Mouse (Mus musculus): ENCODE results near the gene Gm14434. TPM values are rescaled to one million over a fixed set of nuclear protein-coding genes. Genes with fewer than 3 reads are reported as not detected.
"Not testable (repeated sequence)": the region's sequence is repeated elsewhere in the genome, so short reads cannot be mapped to it uniquely, and the experiment has no call there.

Gene Gm14434
- total RNA-seq (2014; fragmentation: Nextera tagmentation): 4.9 TPM in 1 of 2 replicates, not detected in the other
- 6.0 and 6.1 TPM in 2 replicates for total RNA-seq (2017)
- 0.08 and 0.12 TPM in 2 replicates for polyA plus RNA-seq (2012)

DNA sequence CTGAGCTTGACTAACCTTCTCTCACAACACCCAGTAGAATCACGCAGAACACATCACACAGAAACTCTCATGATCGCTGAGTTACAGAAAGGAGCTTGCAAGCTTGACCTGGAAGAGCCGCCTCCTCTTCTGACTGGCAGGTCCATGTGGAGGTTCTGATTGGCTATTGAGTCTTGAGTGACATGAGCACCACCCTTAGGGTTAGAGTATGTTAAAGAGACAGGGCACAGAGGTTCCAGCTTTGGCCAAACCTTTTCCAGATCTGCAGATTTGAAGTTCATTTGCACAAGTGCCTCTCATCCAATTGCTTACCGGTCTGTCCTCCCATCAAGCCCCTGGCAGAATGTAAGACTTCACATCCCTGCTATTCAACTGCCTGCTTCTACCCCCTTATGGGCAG is at the start of gene Gm14434:
TSS of gene Gm14434 (minus strand) at position 101 of the 400 bp plus-strand sequence.
- H3K4me3 ChIP-seq (ENCODE audit: low read depth, low read length); ATAC-seq (ENCODE audit: extremely low read depth, insufficient number of reproducible peaks, low FRiP score, poor library complexity, severe bottlenecking); H3K36me3 ChIP-seq (replicated peaks); DNase-seq (ENCODE audit: low spot score); H3K27me3 ChIP-seq (ENCODE audit: insufficient read depth, low read length); H3K9me3 ChIP-seq (replicated peaks); H3K4me1 ChIP-seq (ENCODE audit: insufficient read depth, low read depth, low read length): not testable (repeated sequence)

DNA sequence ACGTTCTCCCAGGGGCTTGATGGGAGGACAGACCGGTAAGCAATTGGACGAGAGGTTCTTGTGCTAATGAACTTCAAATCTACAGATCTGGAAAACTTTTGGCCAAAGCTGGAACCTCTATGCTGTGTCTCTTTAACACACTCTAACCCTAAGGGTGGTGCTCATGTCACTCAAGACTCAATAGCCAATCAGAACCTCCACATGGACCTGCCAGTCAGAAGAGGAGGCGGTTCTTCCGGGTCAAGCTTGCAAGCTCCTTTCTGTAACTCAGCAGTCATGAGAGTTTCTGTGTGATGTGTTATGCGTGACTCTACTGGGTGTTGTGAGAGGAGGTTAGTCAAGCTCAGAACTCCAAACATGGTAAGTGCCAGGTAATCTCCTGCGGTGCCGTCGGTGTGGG is 34.2 kb upstream of the Gm14434 start, which contains the start of gene Zfp967:
TSS of gene Zfp967 (plus strand) at position 301 of the 400 bp plus-strand sequence.
- not testable (repeated sequence) for ATAC-seq (ENCODE audit: extremely low read depth, insufficient number of reproducible peaks, low FRiP score, poor library complexity, severe bottlenecking)

DNA sequence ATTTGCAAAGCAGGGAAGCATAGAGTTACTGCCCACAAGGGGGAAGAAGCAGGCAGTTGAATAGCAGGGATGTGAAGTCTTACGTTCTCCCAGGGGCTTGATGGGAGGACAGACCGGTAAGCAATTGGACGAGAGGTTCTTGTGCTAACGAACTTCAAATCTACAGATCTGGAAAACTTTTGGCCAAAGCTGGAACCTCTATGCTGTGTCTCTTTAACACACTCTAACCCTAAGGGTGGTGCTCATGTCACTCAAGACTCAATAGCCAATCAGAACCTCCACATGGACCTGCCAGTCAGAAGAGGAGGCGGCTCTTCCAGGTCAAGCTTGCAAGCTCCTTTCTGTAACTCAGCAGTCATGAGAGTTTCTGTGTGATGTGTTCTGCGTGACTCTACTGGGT is 63.3 kb downstream of the Gm14434 start, which contains the start of gene Gm14435:
TSS of gene Gm14435 (plus strand) at position 301 of the 400 bp plus-strand sequence.
- not testable (repeated sequence) for DNase-seq (ENCODE audit: low spot score); H3K4me3 ChIP-seq (ENCODE audit: low read depth, low read length); ATAC-seq (ENCODE audit: extremely low read depth, insufficient number of reproducible peaks, low FRiP score, poor library complexity, severe bottlenecking)

More for the DNA sequence above, 34.2 kb upstream of the Gm14434 start, which contains the start of gene Zfp967:
- not testable (repeated sequence) for H3K27me3 ChIP-seq (ENCODE audit: insufficient read depth, low read length); DNase-seq (ENCODE audit: low spot score); H3K36me3 ChIP-seq (replicated peaks); H3K4me1 ChIP-seq (ENCODE audit: insufficient read depth, low read depth, low read length); H3K4me3 ChIP-seq (ENCODE audit: low read depth, low read length); H3K9me3 ChIP-seq (replicated peaks)

More for the DNA sequence above, 63.3 kb downstream of the Gm14434 start, which contains the start of gene Gm14435:
- H3K27me3 ChIP-seq (ENCODE audit: insufficient read depth, low read length); H3K9me3 ChIP-seq (replicated peaks); H3K4me1 ChIP-seq (ENCODE audit: insufficient read depth, low read depth, low read length); H3K36me3 ChIP-seq (replicated peaks): not testable (repeated sequence)

Other genes starting within 250 kb of the Gm14434 start
- gene Gm11009, start 167.3 kb downstream of the Gm14434 start, total RNA-seq (2014; fragmentation: Nextera tagmentation): not detected in 2 replicates
- gene Gm11009, start 167.3 kb downstream of the Gm14434 start, total RNA-seq (2017): not detected in 2 replicates
- gene Gm11009, start 167.3 kb downstream of the Gm14434 start, polyA plus RNA-seq (2012): not detected in 2 replicates
- gene Gm14435, start 63.2 kb downstream of the Gm14434 start, total RNA-seq (2014; fragmentation: Nextera tagmentation): 2.1 and 2.9 TPM in 2 replicates
- gene Gm14435, start 63.2 kb downstream of the Gm14434 start, total RNA-seq (2017): 0.58 and 2.0 TPM in 2 replicates
- not detected in 2 replicates for gene Gm14435, start 63.2 kb downstream of the Gm14434 start, polyA plus RNA-seq (2012)
- 2.7 TPM in 1 of 2 replicates, not detected in the other for gene Zfp967, start 34.3 kb upstream of the Gm14434 start, total RNA-seq (2014; fragmentation: Nextera tagmentation)
- gene Zfp967, start 34.3 kb upstream of the Gm14434 start, total RNA-seq (2017): not detected in 2 replicates
- 0.13 and 0.18 TPM in 2 replicates for gene Zfp967, start 34.3 kb upstream of the Gm14434 start, polyA plus RNA-seq (2012)
- 24.2 and 32.7 TPM in 2 replicates for gene Gm14308, start 149.6 kb upstream of the Gm14434 start, total RNA-seq (2014; fragmentation: Nextera tagmentation)
- gene Gm14308, start 149.6 kb upstream of the Gm14434 start, total RNA-seq (2017): 2.2 and 15.3 TPM in 2 replicates
- 1.5 and 2.2 TPM in 2 replicates for gene Gm14308, start 149.6 kb upstream of the Gm14434 start, polyA plus RNA-seq (2012)
- gene Zfp973, start 183.7 kb upstream of the Gm14434 start, total RNA-seq (2014; fragmentation: Nextera tagmentation): 31.9 and 40.3 TPM in 2 replicates
- 27.0 and 28.1 TPM in 2 replicates for gene Zfp973, start 183.7 kb upstream of the Gm14434 start, total RNA-seq (2017)
- 1.3 and 1.9 TPM in 2 replicates for gene Zfp973, start 183.7 kb upstream of the Gm14434 start, polyA plus RNA-seq (2012)
- 27.8 and 42.1 TPM in 2 replicates for gene Gm14305, start 221.5 kb upstream of the Gm14434 start, total RNA-seq (2014; fragmentation: Nextera tagmentation)
- 19.8 and 20.5 TPM in 2 replicates for gene Gm14305, start 221.5 kb upstream of the Gm14434 start, total RNA-seq (2017)
- gene Gm14305, start 221.5 kb upstream of the Gm14434 start, polyA plus RNA-seq (2012): 1.8 and 2.5 TPM in 2 replicates